Mouse (Mus musculus): ENCODE measurements around the gene Ccpg1os.

DNA sequence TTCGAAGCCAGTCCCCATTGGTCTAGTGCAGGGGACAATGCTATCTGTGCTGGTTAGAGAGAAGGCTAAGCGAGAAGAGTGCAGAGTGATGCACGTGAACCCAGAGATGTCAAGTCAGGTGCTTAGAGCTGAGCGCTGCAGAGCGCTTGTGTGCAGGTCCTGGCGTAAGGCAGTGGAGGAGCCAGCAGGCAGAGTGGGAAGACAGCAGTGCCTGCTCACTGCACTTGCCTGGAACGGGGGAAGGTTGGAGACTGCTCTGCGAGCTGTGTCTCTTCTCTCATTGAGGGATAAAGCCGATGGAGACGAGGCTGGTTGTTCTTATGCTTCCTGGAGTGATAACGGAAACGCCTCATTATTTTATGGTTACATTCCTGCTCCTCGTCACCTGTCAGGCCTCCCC, 29.5 kb upstream of the Ccpg1os start:
- TF ChIP-seq CTCF (IDR thresholded peaks at IDR 0.05) (no peak), POLR2A (IDR thresholded peaks at IDR 0.05; ENCODE audit: insufficient read depth, low read depth, low read length) (no peak), EP300 (IDR thresholded peaks at IDR 0.05; ENCODE audit: insufficient read depth, low read depth, low read length) (no peak)
